Mouse (Mus musculus) ES-E14 (cell line): ENCODE data around the gene Myo3b. TPM values are rescaled to one million over a fixed set of nuclear protein-coding genes. Genes with fewer than 3 reads are reported as not detected.

Experiments used
- DNase-seq: peaks from one replicate; pipeline ENCODE4 v3.0.0-alpha.2; 2013; ENCODE audit warnings: low read depth, low spot score
- H3K27ac ChIP-seq: 2 replicates; pipeline ENCODE4 v1.5.1; 2012; ENCODE audit warnings: low read depth, mild to moderate bottlenecking, low read length, moderate library complexity, mixed read lengths; ENCODE audit not compliant: poor library complexity, insufficient read depth, severe bottlenecking
- H3K36me3 ChIP-seq: 2 replicates; pipeline ENCODE4 v1.6.1; 2012; ENCODE audit warnings: mild to moderate bottlenecking, low read length, moderate library complexity, mixed read lengths; ENCODE audit not compliant: control insufficient read depth, poor library complexity, insufficient read depth, severe bottlenecking
- H3K4me1 ChIP-seq, 2 experiments: fragments of 150-350 bp in 1 of 2; sonication (generic) in 1 of 2; 2 replicates each; pipeline ENCODE4 v1.6.1; 2012; ENCODE audit warnings: low read length in 2 of 2, mild to moderate bottlenecking in 1 of 2, mixed read lengths in 1 of 2; ENCODE audit not compliant: control insufficient read depth in 2 of 2, insufficient read depth in 2 of 2, poor library complexity in 1 of 2
- H3K4me3 ChIP-seq, 2 experiments: fragments of 150-350 bp in 1 of 2; sonication (generic) in 1 of 2; 2 replicates each; pipeline ENCODE4 v1.5.1; 2012; ENCODE audit warnings: low read length in 2 of 2, low read depth in 1 of 2, mild to moderate bottlenecking in 1 of 2, mixed read lengths in 1 of 2; ENCODE audit not compliant: insufficient read depth in 1 of 2, poor library complexity in 1 of 2, severe bottlenecking in 1 of 2
- H3K9ac ChIP-seq: 2 replicates; pipeline ENCODE4 v1.6.1; 2012; ENCODE audit warnings: low read depth, mild to moderate bottlenecking, low read length, mixed read lengths; ENCODE audit not compliant: poor library complexity, insufficient read depth, severe bottlenecking
- H3K9me3 ChIP-seq: fragments of 150-350 bp; sonication (generic); 2 replicates; pipeline ENCODE4 v1.6.1; 2012; ENCODE audit warnings: low read depth, mild to moderate bottlenecking, low read length; ENCODE audit not compliant: control insufficient read depth, insufficient read depth
- CHD2 ChIP-seq: IDR thresholded peaks from 2 replicates; pipeline ENCODE4 v1.6.1; 2014; ENCODE audit warnings: mild to moderate bottlenecking, low read depth, low read length, inconsistent platforms
- HCFC1 ChIP-seq: IDR thresholded peaks from 2 replicates; pipeline ENCODE4 v1.6.1; 2012; ENCODE audit warnings: low read length, inconsistent platforms, borderline replicate concordance; ENCODE audit not compliant: insufficient read depth
- MAFK ChIP-seq: IDR thresholded peaks from 2 replicates; pipeline ENCODE4 v1.6.1; 2014; ENCODE audit warnings: mild to moderate bottlenecking, low read depth, low read length, inconsistent platforms; ENCODE audit not compliant: insufficient read depth
- ZC3H11A ChIP-seq: IDR thresholded peaks from 2 replicates; pipeline ENCODE4 v1.6.1; 2012; ENCODE audit warnings: low read depth, mild to moderate bottlenecking, inconsistent platforms, low read length, borderline replicate concordance
- ZNF384 ChIP-seq: IDR thresholded peaks from 2 replicates; pipeline ENCODE4 v1.6.1; 2012; ENCODE audit warnings: low read depth, low read length, inconsistent platforms
- in situ Hi-C, 2 experiments: fragments of 600-800 bp; cut with MboI; formaldehyde crosslinking; loops; one replicate each; pipeline ENCODE4 v1.15.1; 2025; ENCODE audit warnings: low sequenced_read_pairs in 2 of 2, inconsistent platforms in 1 of 2; ENCODE audit not compliant: unreplicated experiment in 2 of 2
- total RNA-seq: library from RNA; depleted of rRNA; stranded (reverse); fragments of 300-350 nt; gene quantifications from 2 replicates; pipeline ENCODE4 v1.2.3, GENCODE M21; 2012

Gene Myo3b
- total RNA-seq, 1 experiment: 0.13 TPM

DNA sequence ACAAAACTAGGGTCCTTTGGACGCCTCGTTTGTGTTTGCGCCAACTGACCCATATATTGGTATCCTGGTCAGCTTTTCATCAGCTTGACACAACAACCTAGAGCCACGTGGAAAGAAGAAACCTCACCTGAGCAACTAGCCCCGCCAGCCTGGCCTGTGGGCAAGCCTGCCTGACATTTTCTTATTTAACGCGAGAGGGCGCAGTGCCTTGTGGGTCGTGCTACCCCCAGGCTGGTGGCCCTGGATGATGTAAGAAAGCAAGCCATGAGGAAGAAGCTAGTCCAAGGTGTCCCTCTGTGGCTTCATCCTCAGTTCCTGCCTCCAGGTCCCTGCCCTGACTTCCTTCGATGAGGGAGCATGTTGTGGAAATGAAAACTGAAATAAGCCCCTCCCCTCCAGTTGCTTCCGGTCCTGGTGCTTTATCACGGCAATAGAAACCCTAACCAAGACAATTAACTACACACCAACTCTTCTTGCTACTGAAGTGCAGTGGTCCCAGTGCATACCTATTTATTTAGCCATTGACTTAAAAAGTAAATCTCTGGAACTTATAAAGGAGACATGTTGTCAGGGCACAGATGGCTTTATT is 108.2 kb downstream of the Myo3b start:
- in situ Hi-C loops: loop anchor here in 1 of 2 experiments (25.0 kb wide), 1 partner anchor 415 kb away; the partner anchor contains the start of gene Gad1
- TF ChIP-seq ZC3H11A: 0 out of 2 replicates have a peak, but pooled peaks have one; percentile 15
- no peak for TF ChIP-seq MAFK
- Histone ChIP-seq H3K4me3 (no peak overlapping the region), H3K9me3 (no peaks in the 10 kb centered on the region), H3K4me1 (peaks cover 2 to 5% of the 10 kb centered on the region in 2 experiments; a peak in 1 of 4 replicates), H3K36me3 (no peaks in the 10 kb centered on the region), H3K9ac (no peak overlapping the region), H3K27ac (no peak overlapping the region)
- no peak for DNase-seq

DNA sequence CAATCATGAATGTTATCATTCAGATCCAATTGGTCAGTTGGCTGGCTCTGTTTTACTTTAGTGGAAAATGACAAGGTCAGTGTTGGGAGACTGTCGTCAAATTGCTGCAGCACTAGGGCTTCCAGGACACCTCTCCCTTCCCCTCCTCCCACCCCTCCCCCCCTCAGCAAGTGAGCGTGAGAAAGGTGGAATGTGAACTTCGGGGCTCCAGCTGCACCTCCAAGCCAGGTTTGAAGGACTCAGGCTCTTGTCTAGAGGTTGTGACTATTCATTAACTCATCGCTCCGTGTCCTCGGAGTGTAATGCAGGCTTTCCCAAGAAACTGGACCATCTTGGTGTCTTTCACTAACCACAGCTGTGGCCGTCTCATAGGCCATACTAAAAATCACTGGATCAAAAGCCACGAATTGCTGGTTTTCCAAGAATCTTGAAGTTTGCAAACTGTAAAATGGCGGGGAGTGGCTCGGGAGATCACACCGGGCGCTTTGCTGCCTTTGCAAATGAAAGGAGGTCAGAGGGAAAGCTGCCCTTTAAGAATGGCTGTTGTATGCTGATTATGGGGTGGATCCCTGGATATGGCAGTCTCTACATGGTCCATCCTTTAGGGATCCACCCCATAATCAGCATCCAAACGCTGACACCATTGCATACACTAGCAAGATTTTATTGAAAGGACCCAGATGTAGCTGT is 110.0 kb downstream of the Myo3b start:
- in situ Hi-C loops: loop anchor here in 1 of 2 experiments (25.0 kb wide), 1 partner anchor 413 kb away; the partner anchor contains the start of gene Gad1
- no peak for TF ChIP-seq ZC3H11A
- no peak for TF ChIP-seq HCFC1
- TF ChIP-seq CHD2: no peak
- TF ChIP-seq MAFK: no peak
- TF ChIP-seq ZNF384: no peak

DNA sequence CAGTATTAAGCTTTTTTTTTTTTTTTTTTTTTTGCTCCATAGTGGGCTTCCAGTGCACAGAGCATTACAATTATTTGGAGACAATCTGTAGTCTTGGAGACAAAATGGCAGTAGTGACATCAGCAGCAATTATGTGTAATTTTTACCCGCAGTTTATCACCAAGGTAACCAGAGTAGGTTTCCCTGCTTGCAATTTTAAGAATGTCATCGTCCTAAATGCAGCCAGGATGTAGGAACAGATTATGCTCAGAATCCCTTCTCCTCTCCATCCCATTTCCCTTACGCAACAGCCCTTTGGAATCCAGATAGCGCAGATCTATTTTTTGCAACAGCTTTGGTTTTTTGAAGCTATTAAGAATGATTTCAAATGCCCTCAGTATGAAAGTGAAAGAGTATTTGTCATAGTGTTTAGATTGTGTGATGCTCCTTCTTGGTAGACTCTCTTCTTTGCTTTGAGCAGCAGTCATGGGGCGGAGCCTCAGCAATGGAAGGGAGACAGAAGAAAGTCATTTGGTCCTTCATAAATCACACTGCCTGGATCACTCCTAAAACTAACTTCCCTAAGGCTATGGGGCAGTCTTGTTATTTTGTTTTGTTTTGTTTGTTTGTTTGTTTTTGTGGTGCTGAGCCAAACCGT is 111.6 kb downstream of the Myo3b start:
- Histone ChIP-seq H3K27ac (no peak overlapping the region), H3K9me3 (no peaks in the 10 kb centered on the region), H3K4me3 (no peak overlapping the region), H3K4me1 (peaks cover 2 to 5% of the 10 kb centered on the region in 2 experiments; a peak in 1 of 4 replicates), H3K9ac (no peak overlapping the region), H3K36me3 (no peaks in the 10 kb centered on the region)
- DNase-seq: no peak
- TF ChIP-seq MAFK (no peak), HCFC1 (no peak), ZC3H11A (no peak), CHD2 (no peak), ZNF384 (no peak)
- in situ Hi-C loops: no loop called here

More for the DNA sequence above, 110.0 kb downstream of the Myo3b start:
- Histone ChIP-seq H3K9me3 (no peaks in the 10 kb centered on the region), H3K36me3 (no peaks in the 10 kb centered on the region), H3K9ac (no peak overlapping the region), H3K4me1 (peaks cover 2 to 5% of the 10 kb centered on the region in 2 experiments; a peak in 1 of 4 replicates), H3K4me3 (0 out of 4 replicates have a peak overlapping the region, but pooled peaks of 1 of the 2 experiments have one; percentile 10), H3K27ac (no peak overlapping the region)
- DNase-seq: no peak

DNA sequence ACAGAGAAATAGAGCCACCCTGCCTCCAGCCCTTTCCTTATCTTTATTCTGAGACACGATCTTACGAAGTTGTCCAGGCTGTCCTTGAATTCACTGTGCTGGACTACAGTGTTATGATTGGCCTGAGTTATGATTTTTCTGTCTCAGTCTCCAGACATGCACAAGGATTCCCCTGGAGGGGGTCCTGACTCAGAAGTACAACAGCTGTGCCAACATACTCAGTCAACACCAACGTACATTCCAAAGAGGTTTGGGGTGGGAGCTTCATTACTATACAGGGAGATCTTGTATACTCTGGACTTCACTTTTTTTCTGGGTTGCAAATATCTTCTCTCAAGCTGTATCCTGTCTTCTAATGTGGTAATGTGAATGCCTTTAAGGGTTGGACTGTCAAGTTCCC is 113.0 kb downstream of the Myo3b start:
- in situ Hi-C loops: no loop called here
- TF ChIP-seq CHD2 (no peak), MAFK (no peak), HCFC1 (no peak), ZNF384 (no peak), ZC3H11A (no peak)
- Histone ChIP-seq H3K9me3 (no peaks in the 10 kb centered on the region), H3K27ac (no peak overlapping the region), H3K4me1 (peaks cover 2 to 5% of the 10 kb centered on the region in 2 experiments; a peak in 1 of 4 replicates), H3K4me3 (no peak overlapping the region), H3K36me3 (no peaks in the 10 kb centered on the region), H3K9ac (no peak overlapping the region)
- no peak for DNase-seq
